Mouse (Mus musculus) brain, embryonic 14.5 days (tissue): ENCODE measurements at regions not wholly inside any gene's neighbourhood (a gene's known extent, or its start where the extent isn't known, plus 50 kb on each side); places are given as distances from the start of the nearest gene placed in this dataset.
"Not testable (repeated sequence)": the region's sequence is repeated elsewhere in the genome, so short reads cannot be mapped to it uniquely, and the experiment has no call there.

Experiments
- DNase-seq: peaks from one replicate; pipeline ENCODE4 v3.0.0-alpha.2; 2011; ENCODE audit warnings: low read depth
- CTCF ChIP-seq: fragments of 200-500 bp; IDR thresholded peaks from 2 replicates; pipeline ENCODE4 v1.5.1; 2012; ENCODE audit warnings: inconsistent platforms, mild to moderate bottlenecking, moderate library complexity, borderline replicate concordance; ENCODE audit not compliant: insufficient read depth, insufficient read length; ENCODE audit errors: extremely low read depth
- POLR2A ChIP-seq: fragments of 200-500 bp; IDR thresholded peaks from 2 replicates; pipeline ENCODE4 v1.6.1; 2012; ENCODE audit warnings: mild to moderate bottlenecking, inconsistent platforms, borderline replicate concordance; ENCODE audit not compliant: poor library complexity, insufficient read depth, insufficient read length, severe bottlenecking; ENCODE audit errors: extremely low read depth

- TF ChIP-seq POLR2A (no peak), CTCF (no peak)
- DNase-seq: no peak
Observed at GRCm38 (mm10) chr17:42956588-42956987, 59.8 kb upstream of the Tnfrsf21 start.

- DNase-seq: no peak
- TF ChIP-seq CTCF (no peak), POLR2A (no peak)
Observed at GRCm38 (mm10) chr17:42954722-42955121, 61.6 kb upstream of the Tnfrsf21 start.

GRCm38 (mm10) chr17:42944453-42944852 lies 68.0 kb upstream of the Cd2ap start:
- DNase-seq: no peak
- no peak for TF ChIP-seq CTCF
- TF ChIP-seq POLR2A: no peak

GRCm38 (mm10) chr17:42943272-42943696 lies 66.8 kb upstream of the Cd2ap start:
- DNase-seq: peak; percentile 95
- TF ChIP-seq POLR2A (no peak), CTCF (peak; percentile 70; the same call in 1 of the 2 replicates)

GRCm38 (mm10) chr17:42939476-42939875 lies 63.0 kb upstream of the Cd2ap start:
- no peak for TF ChIP-seq CTCF
- TF ChIP-seq POLR2A: no peak
- DNase-seq: no peak

GRCm38 (mm10) chr17:42938579-42938978 lies 62.1 kb upstream of the Cd2ap start:
- no peak for TF ChIP-seq POLR2A
- no peak for TF ChIP-seq CTCF
- DNase-seq: no peak

GRCm38 (mm10) chr17:42937480-42937879 lies 61.0 kb upstream of the Cd2ap start:
- not testable (repeated sequence) for DNase-seq

- TF ChIP-seq POLR2A: no peak
- TF ChIP-seq CTCF: no peak
- peak; percentile 22 for DNase-seq
Observed at GRCm38 (mm10) chr17:42934068-42934467, 57.6 kb upstream of the Cd2ap start.

- TF ChIP-seq CTCF: no peak
- DNase-seq: no peak
Observed at GRCm38 (mm10) chr17:42933335-42934004, 57.0 kb upstream of the Cd2ap start.

GRCm38 (mm10) chr17:42927320-42927719 lies 50.9 kb upstream of the Cd2ap start:
- DNase-seq: no peak
- no peak for TF ChIP-seq POLR2A
